Mouse (Mus musculus) cerebellum, adult 9-10 months (tissue): ENCODE results near the gene Pla2g1b.
"Not testable (repeated sequence)": the region's sequence is repeated elsewhere in the genome, so short reads cannot be mapped to it uniquely, and the experiment has no call there.

Experiments used
- DNase-seq: peaks from one replicate; pipeline ENCODE4 v3.0.0; 2022

Gene Pla2g1b

GRCm38 (mm10) chr5:115507981-115508858 is 42.2 kb downstream of the Pla2g1b start:
- DNase-seq = peak; percentile 81

DNA sequence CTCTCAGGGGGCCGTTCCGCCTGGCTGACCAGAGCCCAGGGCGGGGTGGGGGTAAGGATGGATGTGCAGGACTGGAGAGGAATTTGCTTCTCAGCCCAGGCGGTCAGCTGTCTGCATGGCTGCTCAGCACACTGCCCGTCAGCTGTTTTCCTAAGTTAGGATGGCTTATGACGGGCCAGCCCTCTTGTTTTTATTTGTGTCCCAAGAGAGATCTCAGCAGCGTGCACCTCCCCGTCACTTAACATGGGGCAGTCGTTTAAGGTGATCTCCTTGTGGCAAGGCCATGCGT is 42.7 kb downstream of the Pla2g1b start:
- no peak for DNase-seq

DNA sequence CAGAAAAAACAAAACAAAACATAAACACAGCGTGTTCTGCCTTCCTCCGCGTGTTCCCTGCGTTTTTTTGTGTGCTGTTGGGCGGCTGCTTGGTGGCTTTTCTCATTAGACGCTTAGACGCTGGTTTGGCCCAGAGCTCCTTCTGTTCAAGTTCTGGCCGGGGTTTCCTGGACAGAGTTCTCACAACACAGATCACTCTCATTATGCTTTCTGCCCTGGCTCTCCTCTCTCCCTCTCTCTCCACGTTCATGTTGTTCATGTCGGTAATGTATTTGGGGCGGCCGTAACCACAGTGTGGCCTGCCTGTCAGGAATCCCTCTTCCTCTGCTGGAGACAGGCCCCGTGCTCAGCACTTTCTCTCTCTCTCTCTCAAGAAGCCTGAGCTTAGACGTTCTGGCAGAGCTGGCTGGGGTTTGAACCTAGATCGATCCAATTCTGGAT is 43.3 kb downstream of the Pla2g1b start:
- DNase-seq = peak; percentile 54

GRCm38 (mm10) chr5:115509790-115510689 is 44.0 kb downstream of the Pla2g1b start:
- DNase-seq = no peak

DNA sequence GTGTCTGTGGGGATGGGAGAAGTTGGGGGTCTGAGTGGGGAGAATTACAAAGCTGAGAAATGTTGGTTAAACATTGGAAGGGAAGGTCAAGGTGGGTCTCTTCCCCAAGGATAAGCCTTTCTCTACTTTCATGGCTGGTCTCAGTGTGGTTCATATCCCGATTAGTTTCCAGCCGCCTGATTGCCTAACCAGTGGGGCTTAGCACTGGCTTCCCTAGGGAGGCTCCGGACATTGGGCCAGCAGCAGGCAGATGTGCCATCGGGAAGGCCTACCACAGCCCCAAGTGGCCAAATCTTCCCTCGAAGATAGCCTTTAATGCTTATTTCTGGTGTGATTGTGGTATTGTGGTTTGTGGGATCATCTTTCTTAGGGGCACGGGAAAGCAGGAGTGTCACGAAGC is 46.3 kb downstream of the Pla2g1b start:
- no peak for DNase-seq

DNA sequence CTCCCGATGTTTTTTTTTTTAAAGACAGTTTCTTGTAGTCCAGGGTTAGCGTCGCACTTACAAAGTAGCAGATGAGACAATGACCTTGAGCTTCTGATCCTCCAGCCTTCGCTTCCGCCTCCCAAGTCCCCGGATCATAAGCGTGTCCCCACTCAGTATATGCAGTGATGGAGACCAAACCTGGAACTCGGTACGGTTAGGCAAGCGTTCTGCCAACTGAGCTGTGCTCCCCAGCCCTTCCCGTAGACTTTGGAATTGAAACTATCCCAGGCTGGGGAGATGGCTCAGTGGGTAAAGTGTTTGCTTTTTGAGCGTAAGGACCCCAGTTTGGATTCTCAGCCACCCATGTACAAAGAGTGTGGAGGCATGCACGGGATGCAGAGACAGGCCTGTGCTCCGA is 47.2 kb downstream of the Pla2g1b start:
- no peak for DNase-seq

DNA sequence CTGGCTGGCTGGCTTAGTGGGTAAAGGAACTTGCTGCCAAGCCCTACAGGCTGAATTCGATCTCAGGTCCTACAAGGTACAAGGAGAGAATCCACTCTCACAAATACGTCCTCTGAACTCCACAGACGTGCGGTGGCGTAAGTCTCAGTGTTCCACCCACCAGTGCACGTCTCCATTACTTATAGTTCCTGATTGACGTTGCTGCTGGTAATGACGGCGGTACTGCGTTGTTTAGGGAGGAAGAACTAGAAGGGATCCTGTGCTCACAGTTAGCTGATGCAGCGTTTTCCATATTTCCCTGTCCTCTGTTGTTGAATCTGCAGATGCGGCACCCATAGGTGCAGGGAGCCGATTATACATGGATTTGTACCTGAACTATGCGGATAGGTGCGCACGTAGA is 47.7 kb downstream of the Pla2g1b start:
- DNase-seq = no peak

- DNase-seq = no peak
Observed at GRCm38 (mm10) chr5:115514346-115514745, 48.3 kb downstream of the Pla2g1b start.

DNA sequence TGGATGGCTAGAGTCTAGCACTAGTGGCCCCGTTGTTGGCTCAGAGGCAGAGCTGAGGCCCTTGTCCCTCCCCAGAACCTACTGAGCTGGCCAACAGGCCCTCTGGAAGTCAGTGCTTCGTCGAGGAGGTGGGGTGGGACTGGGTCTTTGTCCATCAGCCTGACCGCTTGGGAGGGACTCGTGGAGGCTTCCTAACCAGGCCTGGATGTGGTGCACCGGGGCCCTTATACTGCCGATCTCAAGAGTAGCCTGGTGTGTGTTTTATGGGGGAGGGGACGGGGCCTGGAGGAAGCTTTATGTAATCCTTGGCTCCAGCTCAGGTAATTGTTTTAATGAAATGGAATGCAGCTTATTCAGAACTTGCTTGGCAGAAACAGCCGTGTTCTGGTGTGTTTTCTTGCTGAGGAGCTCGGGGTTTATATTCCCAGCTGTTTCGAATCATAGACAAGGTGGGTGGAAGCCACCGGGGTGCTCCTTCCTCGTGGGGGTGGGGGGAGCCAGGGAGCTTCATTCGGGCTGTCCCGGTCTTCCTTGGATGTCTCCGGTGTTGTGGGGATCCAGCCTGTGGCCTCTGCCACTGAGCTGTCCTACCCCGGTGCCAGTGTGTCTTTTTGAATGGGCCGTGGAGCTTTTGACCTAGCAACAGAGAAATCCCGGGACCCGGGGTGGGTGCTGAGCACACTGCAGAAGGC is 49.0 kb downstream of the Pla2g1b start:
- peak; percentile 69 for DNase-seq

DNA sequence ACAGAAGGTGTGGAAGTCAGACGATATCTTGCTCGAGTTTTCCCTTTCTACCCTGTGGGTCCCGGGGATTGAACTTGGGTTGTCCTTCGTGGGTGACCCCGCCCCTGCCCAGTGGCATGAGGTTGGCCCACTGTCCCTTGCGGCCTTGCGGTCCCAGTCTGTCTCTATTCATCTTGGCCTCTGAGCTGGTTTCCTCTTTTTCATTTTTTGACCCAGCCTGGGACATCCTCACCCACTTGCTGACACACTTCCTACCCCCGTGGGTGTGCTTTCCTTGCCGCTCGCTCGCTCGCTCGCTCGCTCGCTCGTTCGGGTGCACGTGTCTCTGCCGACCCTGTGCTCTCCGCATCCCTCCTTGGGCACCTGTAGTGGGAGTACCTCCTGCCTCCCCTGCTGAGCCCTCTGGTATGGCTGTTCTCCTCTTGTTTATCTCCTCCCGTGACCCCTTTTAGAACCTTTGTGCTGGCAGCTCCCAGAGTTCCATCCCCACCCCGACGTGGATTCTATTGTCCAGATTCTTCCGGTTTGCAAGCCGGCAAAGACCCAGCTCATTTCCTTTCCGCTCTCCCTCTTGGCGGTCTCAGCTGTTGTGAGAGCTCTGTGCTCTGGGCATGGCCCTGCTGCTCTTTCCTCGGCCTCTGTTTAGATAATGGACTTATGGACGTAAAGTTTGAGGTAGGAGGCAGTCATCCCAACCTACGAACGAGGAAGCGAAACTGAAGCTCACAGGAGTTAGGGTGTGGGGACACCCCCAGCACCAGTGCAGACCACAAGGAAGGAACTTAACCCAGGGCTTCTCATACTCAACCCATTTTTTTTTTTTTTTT is 50.2 kb downstream of the Pla2g1b start:
- DNase-seq = no peak

GRCm38 (mm10) chr5:115516908-115517307 is 50.8 kb downstream of the Pla2g1b start:
- DNase-seq = no peak

- no peak for DNase-seq
Observed at GRCm38 (mm10) chr5:115517501-115517900, 51.4 kb downstream of the Pla2g1b start.

GRCm38 (mm10) chr5:115518214-115518613 is 52.2 kb downstream of the Pla2g1b start:
- DNase-seq = not testable (repeated sequence)

GRCm38 (mm10) chr5:115520325-115520869 is 54.3 kb downstream of the Pla2g1b start:
- DNase-seq = no peak

- DNase-seq = no peak
Observed at GRCm38 (mm10) chr5:115521553-115522461, 55.7 kb downstream of the Pla2g1b start.

- DNase-seq = no peak
Observed at GRCm38 (mm10) chr5:115522531-115522930, 56.5 kb downstream of the Pla2g1b start.

DNA sequence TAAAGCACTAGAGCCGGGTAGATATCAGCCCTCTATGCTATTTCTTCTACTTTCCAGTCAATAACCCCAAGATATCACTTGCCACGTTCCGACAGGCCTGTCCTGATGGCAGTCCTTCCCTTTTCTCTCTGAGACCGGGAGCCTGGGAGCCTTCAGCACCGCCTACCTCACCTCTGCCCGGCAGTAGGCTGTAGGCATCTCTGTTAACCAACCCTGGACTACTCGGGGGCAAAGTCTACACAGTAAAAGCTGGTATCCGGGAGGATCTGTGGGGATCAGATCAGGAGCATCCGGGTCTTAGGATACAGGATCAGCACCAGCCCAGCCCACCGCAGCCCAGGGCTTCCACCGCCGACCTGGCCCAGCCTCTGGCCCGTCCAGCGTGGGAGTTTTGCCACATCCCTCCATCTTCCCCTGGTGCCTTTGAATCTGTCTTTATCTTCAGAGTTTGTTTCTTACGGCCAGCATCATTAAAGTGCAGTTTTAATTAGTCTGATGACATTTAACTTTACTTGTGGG is 57.0 kb downstream of the Pla2g1b start:
- no peak for DNase-seq

DNA sequence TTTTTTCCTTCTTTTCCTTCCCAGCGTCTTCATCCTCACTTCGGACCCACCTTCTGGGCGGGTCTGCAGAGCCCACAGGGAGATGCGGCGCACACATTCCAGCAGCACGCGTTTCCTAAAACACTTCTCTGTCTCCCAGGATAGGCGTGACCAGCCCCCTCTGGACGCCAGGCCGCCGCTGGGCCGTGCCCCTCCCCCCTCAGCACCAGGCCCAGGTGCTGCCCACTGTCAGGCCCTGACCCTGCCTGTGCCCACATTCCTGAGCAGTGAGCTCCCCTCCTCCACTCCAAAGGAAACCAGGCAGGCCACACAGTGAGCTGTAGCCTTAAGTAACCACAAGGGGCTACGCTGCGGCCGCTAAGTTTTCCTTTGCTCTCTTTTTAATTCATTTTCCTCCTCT is 57.9 kb downstream of the Pla2g1b start:
- no peak for DNase-seq
